Comparison of ENCODE assay signal across 8 mouse cellular contexts in genomic region chr19:3638698-3639097, GRCm38 (mm10). TPM values are rescaled to one million over a fixed set of nuclear protein-coding genes. Genes with fewer than 3 reads are reported as not detected.
A peak's percentile ranks its signal among the peaks of the same experiment; 100 is the strongest.
DNase-seq lines count a peak whose midpoint lies in the region; ATAC-seq and TF ChIP-seq lines count a peak whose summit lies in the region.

No protein-coding gene starts in this region.

- peaks cover 49 to 53% of the 10 kb centered on the region in 2 experiments for H3K4me1 ChIP-seq in heart, embryonic 14.5 days (ENCODE audit: control insufficient read depth in 2 of 2, insufficient read depth in 2 of 2, low read length in 2 of 2)
- H3K4me1 ChIP-seq in kidney, embryonic 15.5 days, result peaks cover 82% of the 10 kb centered on the region
- peaks cover 47% of the 10 kb centered on the region for H3K4me1 ChIP-seq in lung, adult 2 months (ENCODE audit: control insufficient read depth, insufficient read depth, low read length)

- H3K9ac ChIP-seq in heart, embryonic 14.5 days (ENCODE audit: low read length), result peak overlapping the region; percentile 18; the same call in 1 of the 2 replicates
- H3K9ac ChIP-seq in kidney, embryonic 15.5 days, result 0 out of 2 replicates have a peak overlapping the region, but pooled peaks have one; percentile 14

- WGBS in heart, embryonic 14.5 days, result 20% methylated on average over 8 of the region's 8 CpGs
- WGBS in kidney, embryonic 15.5 days, result 4% methylated on average over 8 of the region's 8 CpGs
- 12% methylated on average over 8 of the region's 8 CpGs for WGBS in lung, adult 2 months

- no peak for TF ChIP-seq CTCF in lung, adult 2 months (IDR thresholded peaks at IDR 0.05; ENCODE audit: insufficient read depth, low read length)

- no peak overlapping the region for H3K4me3 ChIP-seq in heart, embryonic 14.5 days (ENCODE audit: control insufficient read depth in 1 of 2, insufficient read depth in 1 of 2, low read depth in 1 of 2, low read length in 2 of 2)
- H3K4me3 ChIP-seq in kidney, embryonic 15.5 days (replicated peaks), result no peak overlapping the region
- H3K4me3 ChIP-seq in lung, adult 2 months (replicated peaks; ENCODE audit: extremely low read depth, low read depth, low read length), result no peak overlapping the region

- ATAC-seq in common myeloid progenitor, adult 5-6 weeks (replicated peaks; ENCODE audit: low read depth, poor library complexity, severe bottlenecking), result peak; percentile 85
- ATAC-seq in heart, embryonic 14.5 days (ENCODE audit: insufficient number of reproducible peaks, insufficient read depth, low FRiP score, low read depth), result peak; percentile 71
- ATAC-seq in kidney, embryonic 15.5 days (replicated peaks; ENCODE audit: low FRiP score), result peak; percentile 73
- ATAC-seq in cerebellum, adult (ENCODE audit: insufficient number of reproducible peaks, low FRiP score, low TSS enrichment), result no peak

- no peak overlapping the region for H3K4me2 ChIP-seq in heart, embryonic 14.5 days (ENCODE audit: low read length)
- peak overlapping the region; percentile 14; the same call in 1 of the 2 replicates for H3K4me2 ChIP-seq in kidney, embryonic 15.5 days

- H3K9me3 ChIP-seq in heart, embryonic 14.5 days (ENCODE audit: control insufficient read depth, low read length), result no peaks in the 10 kb centered on the region
- no peaks in the 10 kb centered on the region for H3K9me3 ChIP-seq in kidney, embryonic 15.5 days (replicated peaks)

- peak overlapping the region; percentile 66 to 80 for H3K27ac ChIP-seq in heart, embryonic 14.5 days (replicated peaks in 1 of 2; ENCODE audit: control insufficient read depth in 1 of 2, insufficient read depth in 1 of 2, low read depth in 2 of 2, low read length in 2 of 2)
- H3K27ac ChIP-seq in kidney, embryonic 15.5 days, result peak overlapping the region; percentile 91

- H3K36me3 ChIP-seq in heart, embryonic 14.5 days (ENCODE audit: control insufficient read depth, insufficient read depth, low read length), result peaks cover 8% of the 10 kb centered on the region
- peaks cover 20% of the 10 kb centered on the region for H3K36me3 ChIP-seq in kidney, embryonic 15.5 days

- no peaks in the 10 kb centered on the region for H3K27me3 ChIP-seq in heart, embryonic 14.5 days (ENCODE audit: control insufficient read depth, insufficient read depth, low read length)
- H3K27me3 ChIP-seq in kidney, embryonic 15.5 days, result no peaks in the 10 kb centered on the region

- no peak for TF ChIP-seq POLR2A in lung, adult 2 months (IDR thresholded peaks at IDR 0.05; ENCODE audit: borderline replicate concordance, extremely low read depth, low read depth, low read length)

- DNase-seq in gastrocnemius, adult 18-20 months (ENCODE audit: low spot score), result peak; percentile 35
- no peak for DNase-seq in gastrocnemius, adult 8-10 months (ENCODE audit: low spot score in 2 of 2)
- peak; percentile 64 for DNase-seq in lung, adult 2 months
- peak; percentile 18 to 33 for DNase-seq in right cerebral cortex, adult 2 months (ENCODE audit: low spot score in 2 of 2)

RNA-seq across cellular contexts. Expression of gene Lrp5, which starts 47.7 kb away (rescaled TPM):
- total RNA-seq in gastrocnemius, adult 18-20 months (2021), result 10 to 100 TPM; 24.5 to 26.7 TPM
- total RNA-seq in gastrocnemius, adult 8-10 months (2022), result 10 to 100 TPM; 18.5 to 23.0 (median 19.6) TPM
- total RNA-seq in common myeloid progenitor, adult 5-6 weeks (2017), result 14.2 and 18.9 TPM in 2 replicates
- polyA plus RNA-seq in heart, embryonic 14.5 days (2014; fragmentation: Nextera tagmentation; extraction: Ambion mirVana), result 4.1 and 5.0 TPM in 2 replicates
- polyA plus RNA-seq in kidney, embryonic 15.5 days (2015; fragmentation: Nextera tagmentation; extraction: Ambion mirVana), result 5.8 and 6.9 TPM in 2 replicates
- 85.8 and 87.8 TPM in 2 replicates for polyA plus RNA-seq in lung, adult 2 months (2012; rRNA removed)

Comparison
In these comparisons a context has a peak if more than half of its experiments do, and no peak if none do; other contexts are left out.
1. DNase-seq: peak in gastrocnemius, adult 18-20 months (single experiment), lung, adult 2 months (single experiment) and right cerebral cortex, adult 2 months (2 of 2); none in gastrocnemius, adult 8-10 months (0 of 2).